Mouse (Mus musculus): ENCODE results near the gene Park7.

GRCm38 (mm10) chr4:150926924-150927705 is 12.9 kb upstream of the Park7 start:
- TF ChIP-seq CTCF (IDR thresholded peaks at IDR 0.05; ENCODE audit: low read depth) (no peak), EP300 (IDR thresholded peaks at IDR 0.05; ENCODE audit: low read depth) (no peak)
